Mouse (Mus musculus) gastrocnemius, adult 2 months (tissue): ENCODE measurements at regions not wholly inside any gene's neighbourhood (a gene's known extent, or its start where the extent isn't known, plus 50 kb on each side); places are given as distances from the start of the nearest gene placed in this dataset.
"Not testable (repeated sequence)": the region's sequence is repeated elsewhere in the genome, so short reads cannot be mapped to it uniquely, and the experiment has no call there.

ENCODE experiments used
- DNase-seq: peaks from one replicate; pipeline ENCODE4 v3.0.0; 2022
- H3K27ac ChIP-seq: fragments of 200-600 bp; 2 replicates; pipeline ENCODE4 v1.8.1; 2022; ENCODE audit warnings: mild to moderate bottlenecking
- H3K4me3 ChIP-seq: fragments of 200-600 bp; 2 replicates; pipeline ENCODE4 v1.8.1; 2022; ENCODE audit warnings: mild to moderate bottlenecking, moderate library complexity
- CTCF ChIP-seq: fragments of 200-600 bp; IDR thresholded peaks from 2 replicates; pipeline ENCODE4 v1.8.1; 2022; ENCODE audit warnings: antibody characterized with exemption, mild to moderate bottlenecking, moderate library complexity
- intact Hi-C: fragments of 180-260 bp; cut with DNase I; formaldehyde crosslinking; loops from one replicate; pipeline ENCODE4 v1.15.1; 2025

DNA sequence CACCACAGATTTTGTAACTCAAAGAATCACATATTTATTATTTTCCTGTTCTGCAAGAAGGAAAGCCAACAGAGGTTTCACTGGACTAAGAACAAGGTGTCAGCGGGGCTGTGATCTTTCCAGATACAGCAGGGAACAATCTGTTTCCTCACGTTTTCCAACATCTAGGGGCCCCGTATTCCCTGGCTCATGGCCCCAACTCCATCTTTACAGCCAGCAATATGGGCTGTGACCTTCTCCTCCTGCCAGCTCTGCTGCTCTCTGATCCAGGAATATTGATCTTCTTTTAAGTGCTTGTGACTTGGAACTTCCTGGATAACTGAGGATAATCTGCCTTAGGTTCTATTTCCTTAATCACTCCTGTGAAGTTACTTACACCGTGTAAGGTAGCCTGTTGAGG, 352.7 kb upstream of the Cdh5 start:
- Histone ChIP-seq H3K4me3 (no peak overlapping the region), H3K27ac (no peak overlapping the region)
- no peak for DNase-seq
- no peak for TF ChIP-seq CTCF
- intact Hi-C loops = no loop called here

DNA sequence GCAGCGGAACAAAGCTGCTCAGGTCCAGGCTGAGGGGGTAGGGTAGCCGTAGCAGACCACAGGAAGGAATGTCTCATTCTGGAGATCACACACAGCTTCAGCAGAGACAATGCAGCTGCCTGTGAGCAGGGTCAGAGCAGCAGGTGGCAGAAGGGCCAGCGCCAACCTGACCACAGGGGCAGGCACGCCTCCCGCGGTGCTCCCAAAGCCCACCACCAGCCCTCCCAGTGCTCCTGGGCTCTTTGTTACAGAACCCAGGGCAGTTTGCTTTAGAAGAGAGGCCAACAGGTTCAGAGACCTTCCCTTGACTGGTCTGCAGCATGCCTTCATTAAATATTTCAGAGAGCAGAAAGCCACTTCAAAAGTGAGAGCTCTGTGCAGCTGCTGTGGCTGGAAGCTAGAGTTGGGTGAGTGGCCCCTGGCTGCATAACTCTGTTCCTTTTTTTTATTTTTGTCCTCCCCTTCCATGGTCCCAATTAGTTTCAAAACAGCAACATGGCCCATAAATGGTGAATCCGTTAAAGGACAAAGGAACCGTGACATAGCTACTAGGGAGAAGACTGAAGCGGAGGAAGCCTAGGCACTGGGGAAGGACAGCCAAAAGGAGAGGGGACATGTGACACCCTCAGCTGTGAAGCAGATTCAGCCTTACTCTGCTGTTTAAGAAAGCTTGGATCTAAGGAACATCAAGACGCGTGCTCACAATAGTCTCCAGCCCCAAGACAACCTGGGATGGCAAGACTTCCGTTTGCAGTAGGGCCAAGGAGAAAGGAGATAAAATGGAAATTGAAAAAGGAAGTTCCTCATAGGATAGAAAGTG, 350.9 kb upstream of the Cdh5 start:
- H3K27ac ChIP-seq = no peak overlapping the region
- H3K4me3 ChIP-seq = no peak overlapping the region
- TF ChIP-seq CTCF = no peak
- intact Hi-C loops = no loop called here
- no peak for DNase-seq

DNA sequence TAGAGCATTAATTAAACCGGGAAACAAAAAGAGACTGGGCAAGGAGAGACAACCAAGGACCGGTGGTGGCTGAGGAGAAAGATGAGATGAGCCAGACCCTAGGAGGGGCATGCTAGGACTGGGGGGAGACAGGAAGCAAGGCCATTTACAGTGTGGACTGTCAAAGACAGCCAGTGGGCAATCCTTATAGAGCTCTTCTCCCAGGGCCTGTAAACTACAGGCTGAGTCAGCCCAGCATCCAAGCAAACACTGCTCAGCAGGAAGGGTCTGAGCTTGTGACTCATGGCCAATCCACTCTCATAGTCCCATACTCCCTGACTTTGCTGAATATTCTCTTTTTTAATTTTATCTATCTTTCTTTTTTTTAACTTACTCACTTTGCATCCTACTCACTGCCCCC, 350.3 kb upstream of the Cdh5 start:
- Histone ChIP-seq H3K27ac (no peak overlapping the region), H3K4me3 (no peak overlapping the region)
- no peak for TF ChIP-seq CTCF
- DNase-seq = no peak
- intact Hi-C loops = no loop called here

DNA sequence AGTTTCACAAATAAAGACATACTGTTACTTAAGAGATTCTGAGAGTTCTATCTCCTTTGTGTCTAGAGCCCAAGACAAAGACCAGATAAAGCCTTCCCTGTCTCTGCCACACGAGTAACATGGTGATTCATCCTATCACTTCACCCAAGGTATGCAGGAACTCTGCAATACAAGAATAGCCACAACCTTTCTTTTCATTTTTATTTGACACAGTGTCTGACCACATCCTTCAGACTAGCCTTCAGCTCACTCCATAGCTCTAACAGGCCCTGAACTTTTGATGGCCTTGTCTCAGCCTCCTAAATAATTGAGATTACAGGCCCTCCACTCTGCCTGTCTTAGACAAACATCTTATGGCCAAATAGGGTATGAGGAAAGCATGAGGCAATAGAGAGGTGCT, 337.6 kb upstream of the Cdh5 start:
- DNase-seq = no peak
- intact Hi-C loops = no loop called here
- no peak for TF ChIP-seq CTCF
- H3K27ac ChIP-seq = no peak overlapping the region
- H3K4me3 ChIP-seq = no peak overlapping the region

DNA sequence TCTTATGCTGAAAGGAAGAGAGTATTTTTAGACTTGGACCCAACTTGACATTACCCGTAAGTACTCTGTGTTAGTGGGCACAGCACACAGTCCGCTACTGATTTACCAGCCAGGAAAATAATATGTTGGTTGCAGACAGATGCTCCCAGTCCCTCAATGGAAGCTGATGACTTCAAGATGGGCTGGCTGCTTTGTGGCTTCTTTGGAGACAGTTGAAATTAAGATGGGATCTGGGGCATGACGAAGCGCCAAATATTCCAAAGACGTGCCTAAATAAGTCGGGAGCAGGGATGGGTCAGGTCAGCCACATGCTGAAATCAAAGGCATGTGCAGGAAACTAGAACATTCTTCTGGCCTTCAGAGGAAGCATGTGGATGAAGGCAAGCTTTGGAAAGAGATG, 321.8 kb upstream of the Cdh5 start:
- Histone ChIP-seq H3K27ac (no peak overlapping the region), H3K4me3 (no peak overlapping the region)
- no peak for TF ChIP-seq CTCF
- intact Hi-C loops = no loop called here
- DNase-seq = peak; percentile 20

DNA sequence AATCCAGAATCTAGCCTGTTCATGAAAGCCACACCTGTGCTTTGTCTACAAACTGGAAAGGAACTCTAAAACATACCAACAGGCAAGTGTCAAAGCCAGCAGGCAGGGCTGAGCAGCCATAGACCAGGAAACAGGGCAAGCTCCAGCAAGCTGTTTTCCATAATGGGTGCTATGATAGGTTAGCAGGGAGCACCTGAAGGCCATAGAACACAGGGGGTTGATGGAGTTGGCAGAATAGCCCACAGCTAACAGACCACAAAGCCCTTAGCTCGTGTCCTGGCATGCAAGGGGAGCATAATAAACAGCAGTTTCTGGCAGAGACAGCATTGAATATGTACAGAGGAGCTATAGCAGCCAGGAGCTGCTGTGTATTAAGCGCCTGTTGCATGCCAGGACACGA, 313.1 kb upstream of the Cdh5 start:
- Histone ChIP-seq H3K4me3 (no peak overlapping the region), H3K27ac (no peak overlapping the region)
- no peak for TF ChIP-seq CTCF
- DNase-seq = no peak
- intact Hi-C loops = no loop called here

DNA sequence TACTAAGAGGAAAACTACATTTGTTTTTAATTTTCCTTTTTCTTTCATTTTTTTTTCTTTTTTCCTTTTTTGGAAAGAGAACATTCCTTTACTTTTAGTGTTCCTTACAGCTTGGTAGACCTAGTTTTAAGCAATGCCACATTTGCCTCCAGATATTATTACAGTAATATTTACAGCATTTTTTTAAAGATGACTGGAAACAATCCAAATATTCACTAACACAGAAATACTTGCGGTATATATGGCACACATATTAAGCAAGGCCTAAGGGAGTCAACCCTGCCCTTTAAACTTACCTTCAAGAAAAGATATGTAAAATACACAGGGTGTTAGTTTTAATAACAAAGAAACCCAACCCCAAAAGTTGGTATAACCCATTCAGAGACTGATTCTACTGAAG, 308.1 kb upstream of the Cdh5 start:
- Histone ChIP-seq H3K4me3 (no peak overlapping the region), H3K27ac (no peak overlapping the region)
- no peak for TF ChIP-seq CTCF
- intact Hi-C loops = no loop called here
- DNase-seq = no peak

DNA sequence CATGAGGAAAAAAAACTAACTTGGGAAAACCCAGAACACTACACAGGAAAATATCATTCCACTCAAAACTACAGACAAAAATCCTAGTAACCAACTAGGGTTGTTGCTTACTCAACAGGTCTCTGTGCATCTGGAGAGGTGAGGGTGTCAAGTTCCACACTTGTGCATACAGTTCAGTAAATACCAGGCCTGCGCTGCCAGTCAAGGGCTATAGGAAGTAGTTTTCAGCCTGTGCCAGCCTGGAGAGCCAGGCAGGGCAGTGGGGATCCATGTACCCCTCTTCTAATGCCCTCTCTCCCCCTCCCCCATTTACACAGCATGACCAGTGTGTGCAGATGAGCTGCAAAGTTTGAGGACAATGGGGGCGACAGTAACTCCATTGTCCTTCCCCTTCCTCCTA, 302.8 kb upstream of the Cdh5 start:
- intact Hi-C loops, H3K4me3 ChIP-seq, DNase-seq, H3K27ac ChIP-seq: not testable (repeated sequence)

DNA sequence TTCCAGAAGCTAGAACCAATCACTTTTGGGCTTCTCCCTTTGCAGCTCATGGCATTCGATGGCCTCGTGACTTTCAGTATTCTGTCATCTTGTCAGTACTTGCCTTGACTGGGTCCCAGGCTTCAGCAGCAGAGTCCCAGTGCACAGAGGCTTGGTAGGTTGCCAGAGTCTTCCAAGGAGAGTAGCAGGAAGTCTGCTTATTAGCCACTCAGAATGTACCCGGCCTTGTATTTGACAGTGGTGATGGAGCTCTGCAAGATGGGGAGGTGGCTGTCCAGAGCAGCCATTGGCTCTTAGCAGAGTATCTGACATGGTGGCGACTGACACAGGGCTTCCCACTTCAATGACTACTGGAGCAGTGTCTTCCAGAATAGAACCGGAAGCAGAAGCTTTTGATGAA, 293.3 kb upstream of the Cdh5 start:
- no peak for TF ChIP-seq CTCF
- H3K4me3 ChIP-seq = no peak overlapping the region
- H3K27ac ChIP-seq = no peak overlapping the region
- intact Hi-C loops = no loop called here
- DNase-seq = no peak

DNA sequence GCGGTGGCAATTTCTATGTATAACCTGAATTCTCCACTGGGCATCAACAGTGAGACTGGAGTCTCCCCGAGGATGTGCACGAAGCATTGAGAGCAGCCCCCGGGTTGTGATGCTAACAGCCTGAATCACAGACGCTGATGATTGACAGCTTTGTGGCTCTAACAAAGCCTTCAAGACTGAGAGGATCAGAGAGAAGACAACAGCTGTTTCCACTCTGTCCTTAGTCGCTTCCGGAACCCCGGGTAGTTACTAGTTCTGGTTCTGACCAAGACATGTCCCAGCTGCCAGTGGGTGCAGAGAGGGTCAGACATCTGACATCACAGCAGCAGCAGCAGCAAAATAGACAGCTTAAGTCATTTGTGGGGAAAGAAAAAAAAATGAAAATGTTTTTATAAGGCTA, 292.8 kb upstream of the Cdh5 start:
- no peak overlapping the region for H3K4me3 ChIP-seq
- TF ChIP-seq CTCF = no peak
- DNase-seq = no peak
- intact Hi-C loops = no loop called here
- H3K27ac ChIP-seq = no peak overlapping the region

DNA sequence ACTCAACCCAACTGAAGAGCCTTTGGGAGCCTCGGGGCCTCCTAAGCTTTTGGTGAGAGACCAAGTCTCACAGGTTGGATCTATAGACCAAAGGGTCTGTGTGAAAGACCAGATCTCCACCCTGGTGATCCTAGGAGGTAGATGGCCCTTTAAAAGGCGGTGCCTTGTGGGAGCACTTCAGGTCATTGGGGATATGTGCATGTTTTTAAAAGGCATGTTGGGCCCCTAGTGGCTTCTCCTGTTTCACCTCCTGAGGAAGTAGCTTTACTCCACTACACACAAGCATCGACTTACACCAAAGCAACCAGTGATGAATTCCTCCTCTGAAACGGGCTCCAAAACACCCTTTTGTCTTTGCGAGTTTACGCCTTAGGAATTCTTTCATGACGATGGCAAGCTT, 292.3 kb upstream of the Cdh5 start:
- Histone ChIP-seq H3K4me3 (no peak overlapping the region), H3K27ac (no peak overlapping the region)
- no peak for DNase-seq
- intact Hi-C loops = no loop called here
- TF ChIP-seq CTCF = no peak

DNA sequence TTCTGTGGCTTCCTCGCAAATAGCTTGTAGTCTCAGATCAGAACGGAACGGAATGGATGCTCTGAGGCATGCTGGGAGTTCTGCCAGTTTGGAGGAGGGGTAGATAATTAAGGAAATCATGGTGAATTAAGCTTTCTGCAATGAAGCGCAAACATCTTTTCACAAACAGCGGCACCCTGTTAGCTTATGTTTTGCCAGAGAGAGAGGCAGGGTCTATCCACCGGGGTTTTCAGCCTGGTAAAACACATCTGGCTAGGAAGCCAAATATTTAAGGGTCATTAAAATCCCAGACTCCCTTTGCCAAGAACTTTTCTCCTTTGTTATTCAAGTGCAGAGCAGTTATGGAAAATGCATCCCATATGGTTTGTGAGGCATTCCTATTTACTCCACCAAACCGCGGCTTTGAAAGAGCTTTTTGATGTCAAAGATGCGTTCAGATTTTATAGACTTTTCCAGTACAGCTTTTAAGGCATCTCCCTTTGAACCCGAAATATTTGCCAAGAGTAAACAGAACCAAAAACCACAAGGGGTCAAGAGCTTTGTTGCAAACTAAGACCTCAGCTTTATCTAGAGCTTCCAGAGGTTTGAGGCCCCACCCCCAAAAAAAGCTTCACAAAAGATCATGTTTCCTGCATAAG, 287.4 kb upstream of the Cdh5 start:
- no peak for DNase-seq
- intact Hi-C loops = no loop called here

DNA sequence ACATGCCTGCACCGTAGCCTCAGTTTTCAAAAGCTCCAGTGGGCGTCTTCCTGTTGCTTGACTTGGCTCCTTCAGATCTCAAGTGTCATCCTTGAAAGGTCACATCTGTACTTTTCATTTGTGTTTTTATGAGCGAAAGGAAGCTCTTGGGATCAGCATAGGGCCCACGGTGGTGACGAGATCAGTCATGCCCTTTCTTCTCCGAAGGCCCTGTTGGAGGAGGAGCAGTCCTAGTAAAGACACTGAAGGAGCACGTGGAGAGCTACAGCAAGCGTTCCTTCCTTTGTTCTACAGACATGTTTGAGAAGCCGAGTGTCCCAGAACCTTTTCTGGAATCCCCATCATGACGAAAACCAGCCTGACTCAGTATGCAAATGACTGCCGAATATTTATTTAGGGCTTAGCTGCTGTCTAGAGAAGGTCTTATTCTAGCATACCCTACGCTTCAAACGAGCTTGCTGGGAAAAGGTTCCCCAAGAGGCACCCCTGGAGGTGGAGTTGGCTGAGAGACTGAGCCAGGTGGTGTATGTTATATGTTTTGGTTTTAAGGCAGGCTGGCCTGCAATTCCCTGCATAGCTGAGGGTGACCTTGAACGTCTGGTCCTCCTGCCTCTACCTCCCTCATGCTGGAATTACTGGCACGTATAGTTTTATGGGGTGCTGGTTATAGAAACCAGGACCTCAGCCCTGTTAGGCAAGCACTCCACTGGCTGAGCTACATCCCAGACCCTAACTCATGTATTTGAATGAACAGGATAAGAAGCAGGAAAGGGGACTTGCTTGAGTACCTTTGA, 285.1 kb upstream of the Cdh5 start:
- no peak for TF ChIP-seq CTCF
- H3K27ac ChIP-seq = no peak overlapping the region
- intact Hi-C loops = no loop called here
- no peak overlapping the region for H3K4me3 ChIP-seq
- DNase-seq = no peak

More for the DNA sequence above, 287.4 kb upstream of the Cdh5 start:
- no peak for TF ChIP-seq CTCF
- H3K27ac ChIP-seq = peak overlapping the region; percentile 12; the same call in 1 of the 2 replicates
- no peak overlapping the region for H3K4me3 ChIP-seq

DNA sequence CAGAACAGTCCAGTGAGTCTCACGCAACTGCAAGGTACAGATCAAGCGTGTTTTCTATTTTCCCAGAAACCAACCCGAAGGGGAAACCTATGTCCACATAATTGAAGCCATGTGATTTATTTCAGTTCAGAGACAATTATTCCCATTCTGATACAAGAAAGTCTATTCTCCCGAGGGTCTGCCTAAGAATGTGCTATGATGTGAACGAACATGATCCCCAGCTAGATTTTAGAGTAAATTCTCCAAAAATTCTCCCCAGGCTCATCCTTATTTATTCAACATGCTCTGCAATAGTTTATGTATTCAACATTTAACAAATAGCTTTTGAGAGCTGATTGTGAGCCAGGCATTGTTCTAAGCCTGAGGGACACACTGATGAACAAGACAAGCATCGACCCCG, 277.9 kb upstream of the Cdh5 start:
- intact Hi-C loops = no loop called here
- no peak for TF ChIP-seq CTCF
- no peak overlapping the region for H3K4me3 ChIP-seq
- H3K27ac ChIP-seq = no peak overlapping the region
- no peak for DNase-seq
